ENCODE assay signal across 8 mouse cellular contexts in the genomic region with DNA sequence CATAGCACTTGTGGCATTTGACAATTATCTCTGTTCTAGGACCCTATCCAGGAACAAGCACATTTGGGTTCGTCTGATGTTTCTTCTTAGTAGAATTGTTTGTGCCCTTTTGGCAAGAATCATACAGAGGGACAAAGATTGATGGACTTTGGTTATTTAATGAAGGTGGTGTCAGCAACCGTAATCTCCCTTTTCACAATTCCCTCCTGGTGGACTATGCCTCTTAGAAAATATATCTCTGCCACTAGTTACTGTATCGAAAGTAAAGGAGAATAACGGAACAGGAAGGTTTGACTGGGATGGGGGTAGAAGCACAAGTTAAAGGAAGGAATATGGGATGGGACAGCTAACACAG. TPM values are rescaled to one million over a fixed set of nuclear protein-coding genes. Genes with fewer than 3 reads are reported as not detected.
DNase-seq lines count a peak whose midpoint lies in the region; ATAC-seq lines count a peak whose summit lies in the region.

Gene Cd302, minus strand, starts transcription at position 22 of the 355 bp plus-strand sequence.

- H3K4me1 ChIP-seq in kidney, embryonic 14.5 days (ENCODE audit: control insufficient read depth, insufficient read depth, low read length), result 0 out of 2 replicates have a peak, but pooled peaks cover 3% of the 10 kb centered on the region
- H3K4me1 ChIP-seq in forebrain, embryonic 14.5 days (ENCODE audit: control insufficient read depth, insufficient read depth, low read length), result no peaks in the 10 kb centered on the region
- 0 out of 2 replicates have a peak, but pooled peaks cover 3% of the 10 kb centered on the region for H3K4me1 ChIP-seq in neural tube, embryonic 14.5 days (ENCODE audit: control insufficient read depth, insufficient read depth, low read length)

- H3K9ac ChIP-seq in kidney, embryonic 14.5 days (ENCODE audit: low read depth, low read length), result peak within 1 kb of the TSS; percentile 65
- peak within 1 kb of the TSS; percentile 63 for H3K9ac ChIP-seq in forebrain, embryonic 14.5 days (ENCODE audit: low read length)
- H3K9ac ChIP-seq in neural tube, embryonic 14.5 days (replicated peaks; ENCODE audit: low read depth, low read length), result peak within 1 kb of the TSS; percentile 12

- peak within 1 kb of the TSS; percentile 95 for H3K4me2 ChIP-seq in kidney, embryonic 14.5 days (replicated peaks; ENCODE audit: low read depth, low read length)
- peak within 1 kb of the TSS; percentile 77 for H3K4me2 ChIP-seq in forebrain, embryonic 14.5 days (ENCODE audit: low read length)
- peak within 1 kb of the TSS; percentile 69 for H3K4me2 ChIP-seq in neural tube, embryonic 14.5 days (ENCODE audit: low read depth, low read length)

- H3K9me3 ChIP-seq in kidney, embryonic 14.5 days (ENCODE audit: control insufficient read depth, low read length), result no peaks in the 10 kb centered on the region
- H3K9me3 ChIP-seq in forebrain, embryonic 14.5 days (replicated peaks; ENCODE audit: control insufficient read depth, low read length), result no peaks in the 10 kb centered on the region
- no peaks in the 10 kb centered on the region for H3K9me3 ChIP-seq in neural tube, embryonic 14.5 days (ENCODE audit: control insufficient read depth, low read length)

- no peak for ATAC-seq in kidney, embryonic 14.5 days (ENCODE audit: low FRiP score, low TSS enrichment)
- no peak for ATAC-seq in forebrain, embryonic 14.5 days
- no peak for ATAC-seq in neural tube, embryonic 14.5 days (ENCODE audit: low read depth)
- no peak for ATAC-seq in inflammation-experienced regulatory T-cells, adult 6 months
- no peak for ATAC-seq in megakaryocyte progenitor cell, adult 5-6 weeks (replicated peaks; ENCODE audit: poor library complexity)

- DNase-seq in kidney, postnatal 36 days, result no peak
- DNase-seq in adrenal gland, adult 8-10 months, result no peak
- no peak for DNase-seq in forebrain, embryonic 14.5 days (ENCODE audit: low spot score)
- no peak for DNase-seq in left cerebral cortex, postnatal 25 days (ENCODE audit: low spot score in 2 of 2)

- WGBS in kidney, embryonic 14.5 days, result 39% methylated on average over 4 of the region's 4 CpGs
- 59% methylated on average over 4 of the region's 4 CpGs for WGBS in forebrain, embryonic 14.5 days
- 56% methylated on average over 4 of the region's 4 CpGs for WGBS in neural tube, embryonic 14.5 days

- peak within 1 kb of the TSS; percentile 52 for H3K4me3 ChIP-seq in kidney, embryonic 14.5 days (ENCODE audit: low read length)
- peak within 1 kb of the TSS; percentile 42 for H3K4me3 ChIP-seq in forebrain, embryonic 14.5 days (ENCODE audit: low read depth, low read length)
- peak within 1 kb of the TSS; percentile 34 for H3K4me3 ChIP-seq in neural tube, embryonic 14.5 days (ENCODE audit: low read depth, low read length)

- H3K36me3 ChIP-seq in kidney, embryonic 14.5 days (ENCODE audit: control insufficient read depth, insufficient read depth, low read length), result no peaks in the 10 kb centered on the region
- H3K36me3 ChIP-seq in forebrain, embryonic 14.5 days (ENCODE audit: control insufficient read depth, insufficient read depth, low read length), result no peaks in the 10 kb centered on the region
- no peaks in the 10 kb centered on the region for H3K36me3 ChIP-seq in neural tube, embryonic 14.5 days (ENCODE audit: control insufficient read depth, insufficient read depth, low read length)

- H3K27me3 ChIP-seq in kidney, embryonic 14.5 days (ENCODE audit: control insufficient read depth, insufficient read depth, low read length), result 0 out of 2 replicates have a peak, but pooled peaks cover 3% of the 10 kb centered on the region
- 0 out of 2 replicates have a peak, but pooled peaks cover 4% of the 10 kb centered on the region for H3K27me3 ChIP-seq in forebrain, embryonic 14.5 days (replicated peaks; ENCODE audit: control insufficient read depth, insufficient read depth, low read length)
- H3K27me3 ChIP-seq in neural tube, embryonic 14.5 days (ENCODE audit: control insufficient read depth, insufficient read depth, low read length), result peaks cover 7% of the 10 kb centered on the region; the same call in 1 of the 2 replicates

- 0 out of 2 replicates have a peak within 1 kb of the TSS, but pooled peaks have one; percentile 19 for H3K27ac ChIP-seq in kidney, embryonic 14.5 days (ENCODE audit: low read depth, low read length)
- no peak within 1 kb of the TSS for H3K27ac ChIP-seq in forebrain, embryonic 14.5 days (ENCODE audit: low read depth, low read length)
- H3K27ac ChIP-seq in neural tube, embryonic 14.5 days (ENCODE audit: low read depth, low read length), result no peak within 1 kb of the TSS

- intact Hi-C loops in left cerebral cortex, postnatal 25 days (cut with DNase I), result loop anchor here (10.0 kb wide), 1 partner anchor 130 kb away; no protein-coding TSS in a partner anchor

RNA-seq across cellular contexts. Expression of gene Cd302, which starts in this region (rescaled TPM):
- polyA plus RNA-seq in kidney, embryonic 14.5 days (2014; fragmentation: Nextera tagmentation; extraction: Ambion mirVana), result 51.1 and 62.4 TPM in 2 replicates
- total RNA-seq in adrenal gland, adult 8-10 months (2022), result 10 to 100 TPM; 24.5 to 44.9 (median 34.8) TPM
- 12.2 and 12.6 TPM in 2 replicates for polyA plus RNA-seq in forebrain, embryonic 14.5 days (2014; fragmentation: Nextera tagmentation; extraction: Ambion mirVana)
- total RNA-seq in left cerebral cortex, postnatal 25 days (2021), result 10 to 100 TPM; 19.1 to 19.6 TPM
- 9.9 and 18.9 TPM in 2 replicates for polyA plus RNA-seq in neural tube, embryonic 14.5 days (2014; fragmentation: Nextera tagmentation; extraction: Ambion mirVana)
- 1 to 10 TPM; 3.7 to 5.9 (median 4.0) TPM for polyA plus RNA-seq in inflammation-experienced regulatory T-cells, adult 6 months (2017; shearing (Covaris generic))
- 3.9 and 4.2 TPM in 2 replicates for total RNA-seq in megakaryocyte progenitor cell, adult 5-6 weeks (2015)
- 0.29 and 3.0 TPM in 2 replicates for total RNA-seq in megakaryocyte progenitor cell, adult 5-6 weeks (2017)

Comparison
In these comparisons a context has a peak if more than half of its experiments do, and no peak if none do; other contexts are left out.
1. H3K9ac ChIP-seq: peak in every context shown above with its lines; median percentile 65 in kidney, embryonic 14.5 days; 63 in forebrain, embryonic 14.5 days; 12 in neural tube, embryonic 14.5 days.